Mouse (Mus musculus) small intestine, adult 2 months (tissue): ENCODE results near the gene Clec16a.

Source experiments
- CTCF ChIP-seq: fragments of 200-500 bp; IDR thresholded peaks from 2 replicates; pipeline ENCODE4 v1.5.1; 2012; ENCODE audit warnings: low read depth, mild to moderate bottlenecking, control low read depth, inconsistent platforms, low read length, moderate library complexity, mixed read lengths; ENCODE audit not compliant: insufficient replicate concordance, insufficient read length; ENCODE audit errors: extremely low read depth
- POLR2A ChIP-seq: fragments of 200-500 bp; IDR thresholded peaks from 2 replicates; pipeline ENCODE4 v1.6.1; 2012; ENCODE audit warnings: low read depth, mild to moderate bottlenecking, control low read depth, inconsistent platforms, low read length, moderate library complexity

GRCm38 (mm10) chr16:10551592-10551991 is 6.5 kb downstream of the Clec16a start:
- TF ChIP-seq POLR2A, result no peak
- TF ChIP-seq CTCF, result no peak
